Mouse (Mus musculus) MEL (cell line): ENCODE measurements at regions not wholly inside any gene's neighbourhood (a gene's known extent, or its start where the extent isn't known, plus 50 kb on each side); places are given as distances from the start of the nearest gene placed in this dataset.

ENCODE experiments used
- DNase-seq: peaks from one replicate; pipeline ENCODE4 v3.0.0; 2011; ENCODE audit warnings: low read depth, low spot score
- H3K27ac ChIP-seq: 2 replicates; pipeline ENCODE4 v1.5.1; 2012; ENCODE audit warnings: low read depth, mild to moderate bottlenecking, control low read depth, low read length, moderate library complexity; ENCODE audit not compliant: control insufficient read depth
- H3K27me3 ChIP-seq, 2 experiments: fragments of 150-350 bp in 1 of 2; sonication (generic) in 1 of 2; 2 replicates each; pipeline ENCODE4 v1.6.1; 2012; ENCODE audit warnings: low read length in 2 of 2, mild to moderate bottlenecking in 2 of 2, improper control_type of control experiment in 1 of 2, moderate library complexity in 1 of 2; ENCODE audit not compliant: insufficient read depth in 2 of 2, control insufficient read depth in 1 of 2
- H3K36me3 ChIP-seq, 2 experiments: 2 replicates each; pipeline ENCODE4 v1.6.1; 2012 to 2014; ENCODE audit warnings: low read length in 2 of 2, improper control_type of control experiment in 1 of 2, inconsistent platforms in 1 of 2, mild to moderate bottlenecking in 1 of 2; ENCODE audit not compliant: insufficient read depth in 2 of 2, control insufficient read depth in 1 of 2
- H3K4me1 ChIP-seq, 2 experiments: fragments of 150-350 bp in 1 of 2; sonication (generic) in 1 of 2; 2 replicates each; pipeline ENCODE4 v1.6.1; 2012; ENCODE audit warnings: low read length in 2 of 2, improper control_type of control experiment in 1 of 2, mild to moderate bottlenecking in 1 of 2; ENCODE audit not compliant: insufficient read depth in 2 of 2, control insufficient read depth in 1 of 2
- H3K4me3 ChIP-seq, 2 experiments: fragments of 150-350 bp in 1 of 2; sonication (generic) in 1 of 2; 2 replicates each; pipeline ENCODE4 v1.5.1; 2012; ENCODE audit warnings: low read depth in 2 of 2, low read length in 2 of 2, mild to moderate bottlenecking in 2 of 2, moderate library complexity in 2 of 2, control low read depth in 1 of 2, improper control_type of control experiment in 1 of 2; ENCODE audit not compliant: control insufficient read depth in 1 of 2, insufficient read depth in 1 of 2
- H3K79me2 ChIP-seq: 2 replicates; pipeline ENCODE4 v1.6.1; 2012; ENCODE audit warnings: mild to moderate bottlenecking, low read length, moderate library complexity; ENCODE audit not compliant: control insufficient read depth, poor library complexity, insufficient read depth
- H3K9ac ChIP-seq: 2 replicates; pipeline ENCODE4 v1.6.1; 2012; ENCODE audit warnings: low read depth, mild to moderate bottlenecking, control low read depth, low read length, moderate library complexity; ENCODE audit not compliant: control insufficient read depth, poor library complexity, severe bottlenecking
- H3K9me3 ChIP-seq: fragments of 150-350 bp; sonication (generic); replicated peaks from 2 replicates; pipeline ENCODE4 v1.6.1; 2012; ENCODE audit warnings: mild to moderate bottlenecking, low read length, improper control_type of control experiment, moderate library complexity; ENCODE audit not compliant: insufficient read depth
- CTCF ChIP-seq, 3 experiments: IDR thresholded peaks in 2 of 3; conservative IDR thresholded peaks in 1 of 3; 2 replicates each; pipeline ENCODE4 v1.5.1; 2011 to 2012; ENCODE audit warnings: low read length in 3 of 3, low read depth in 2 of 3, mild to moderate bottlenecking in 2 of 3, improper control_type of control experiment in 1 of 3, inconsistent platforms in 1 of 3, mixed read lengths in 1 of 3, moderate library complexity in 1 of 3; ENCODE audit not compliant: control insufficient read depth in 1 of 3, insufficient read depth in 1 of 3, poor library complexity in 1 of 3, severe bottlenecking in 1 of 3
- ELF1 ChIP-seq: IDR thresholded peaks from 2 replicates; pipeline ENCODE4 v1.6.1; 2014; ENCODE audit warnings: low read depth, mild to moderate bottlenecking, inconsistent platforms, low read length, improper control_type of control experiment, moderate library complexity
- EP300 ChIP-seq, 2 experiments: IDR thresholded peaks; 2 replicates each; pipeline ENCODE4 v1.6.1; 2011; ENCODE audit warnings: improper control_type of control experiment in 2 of 2, low read length in 2 of 2, low read depth in 1 of 2, mild to moderate bottlenecking in 1 of 2
- HCFC1 ChIP-seq: IDR thresholded peaks from 2 replicates; pipeline ENCODE4 v1.6.1; 2012; ENCODE audit warnings: low read depth, mild to moderate bottlenecking, inconsistent platforms, low read length, improper control_type of control experiment, moderate library complexity
- JUND ChIP-seq: IDR thresholded peaks from 2 replicates; pipeline ENCODE4 v1.6.1; 2011; ENCODE audit warnings: low read depth, mild to moderate bottlenecking, improper control_type of control experiment, low read length
- KAT2A ChIP-seq: conservative IDR thresholded peaks from 2 replicates; pipeline ENCODE4 v1.6.1; 2012; ENCODE audit warnings: low read depth, low read length, improper control_type of control experiment, inconsistent platforms
- MAFK ChIP-seq: IDR thresholded peaks from 2 replicates; pipeline ENCODE4 v1.6.1; 2011; ENCODE audit warnings: low read depth, mild to moderate bottlenecking, low read length, improper control_type of control experiment, borderline replicate concordance
- MXI1 ChIP-seq: IDR thresholded peaks from 2 replicates; pipeline ENCODE4 v1.6.1; 2011; ENCODE audit warnings: mild to moderate bottlenecking, low read depth, low read length, improper control_type of control experiment
- NELFE ChIP-seq: IDR thresholded peaks from 2 replicates; pipeline ENCODE4 v1.6.1; 2011; ENCODE audit warnings: low read depth, low read length, improper control_type of control experiment
- POLR2AphosphoS2 ChIP-seq: IDR thresholded peaks from 2 replicates; pipeline ENCODE4 v1.6.1; 2011; ENCODE audit warnings: low read length, improper control_type of control experiment
- POLR2AphosphoS5 ChIP-seq: IDR thresholded peaks from 2 replicates; pipeline ENCODE4 v1.6.1; 2012; ENCODE audit warnings: low read depth, borderline replicate concordance, mild to moderate bottlenecking, inconsistent platforms, low read length, moderate library complexity, mixed read lengths
- RAD21 ChIP-seq: IDR thresholded peaks from 2 replicates; pipeline ENCODE4 v1.6.1; 2011; ENCODE audit warnings: mild to moderate bottlenecking, low read depth, low read length, improper control_type of control experiment
- RCOR1 ChIP-seq: IDR thresholded peaks from 2 replicates; pipeline ENCODE4 v1.6.1; 2012; ENCODE audit warnings: low read depth, mild to moderate bottlenecking, inconsistent platforms, low read length, improper control_type of control experiment
- TAL1 ChIP-seq: IDR thresholded peaks from 2 replicates; pipeline ENCODE4 v1.6.1; 2012; ENCODE audit warnings: mild to moderate bottlenecking, inconsistent platforms, low read length, moderate library complexity, mixed read lengths
- UBTF ChIP-seq: IDR thresholded peaks from 2 replicates; pipeline ENCODE4 v1.6.1; 2012; ENCODE audit warnings: low read depth, mild to moderate bottlenecking, inconsistent platforms, low read length, improper control_type of control experiment, moderate library complexity, borderline replicate concordance; ENCODE audit not compliant: insufficient read depth
- USF1 ChIP-seq: IDR thresholded peaks from 2 replicates; pipeline ENCODE4 v1.6.1; 2014; ENCODE audit warnings: low read depth, mild to moderate bottlenecking, inconsistent platforms, low read length, improper control_type of control experiment, moderate library complexity
- USF2 ChIP-seq, 2 experiments: IDR thresholded peaks; 2 replicates each; pipeline ENCODE4 v1.6.1; 2011 to 2012; ENCODE audit warnings: improper control_type of control experiment in 2 of 2, low read length in 2 of 2, borderline replicate concordance in 1 of 2, inconsistent platforms in 1 of 2, low read depth in 1 of 2, mild to moderate bottlenecking in 1 of 2; ENCODE audit not compliant: insufficient read depth in 1 of 2
- ZC3H11A ChIP-seq: IDR thresholded peaks from 2 replicates; pipeline ENCODE4 v1.6.1; 2012; ENCODE audit warnings: low read depth, mild to moderate bottlenecking, inconsistent platforms, low read length, improper control_type of control experiment
- ZKSCAN1 ChIP-seq: IDR thresholded peaks from 2 replicates; pipeline ENCODE4 v1.6.1; 2012; ENCODE audit warnings: low read depth, mild to moderate bottlenecking, inconsistent platforms, low read length, improper control_type of control experiment, moderate library complexity
- ZNF384 ChIP-seq: IDR thresholded peaks from 2 replicates; pipeline ENCODE4 v1.6.1; 2012; ENCODE audit warnings: low read depth, mild to moderate bottlenecking, inconsistent platforms, low read length, improper control_type of control experiment

- Histone ChIP-seq H3K4me1 (no peaks in the 10 kb centered on the region), H3K9ac (no peak overlapping the region), H3K36me3 (no peaks in the 10 kb centered on the region), H3K79me2 (no peaks in the 10 kb centered on the region), H3K9me3 (no peaks in the 10 kb centered on the region), H3K27me3 (no peaks in the 10 kb centered on the region), H3K4me3 (no peak overlapping the region), H3K27ac (no peak overlapping the region)
- no peak for TF ChIP-seq KAT2A
- TF ChIP-seq MXI1: no peak
- TF ChIP-seq RCOR1: no peak
- no peak for TF ChIP-seq NELFE
- no peak for TF ChIP-seq UBTF
- no peak for TF ChIP-seq USF2 (IDR thresholded peaks at IDR 0.05; ENCODE audit: borderline replicate concordance in 1 of 2, insufficient read depth in 1 of 2, low read depth in 1 of 2, low read length in 2 of 2)
- no peak for TF ChIP-seq ZC3H11A
- TF ChIP-seq POLR2AphosphoS5: no peak
- TF ChIP-seq JUND: no peak
- TF ChIP-seq POLR2AphosphoS2: no peak
- no peak for TF ChIP-seq CTCF (IDR thresholded peaks at IDR 0.05 in 2 of 3, conservative IDR thresholded peaks at IDR 0.05 in 1 of 3; ENCODE audit: control insufficient read depth in 1 of 3, insufficient read depth in 1 of 3, low read depth in 2 of 3, low read length in 3 of 3, poor library complexity in 1 of 3, severe bottlenecking in 1 of 3)
- no peak for TF ChIP-seq ELF1
- TF ChIP-seq ZKSCAN1: no peak
- no peak for TF ChIP-seq RAD21
- no peak for TF ChIP-seq TAL1
- no peak for TF ChIP-seq USF1
- no peak for TF ChIP-seq MAFK
- TF ChIP-seq EP300 (IDR thresholded peaks at IDR 0.05; ENCODE audit: low read depth in 1 of 2, low read length in 2 of 2): no peak
- TF ChIP-seq HCFC1: no peak
- DNase-seq: no peak
These were observed 250.1 kb downstream of the Galc start for GRCm38 (mm10) chr12:98009175-98009574.

GRCm38 (mm10) chr12:98005671-98006469, 253.4 kb downstream of the Galc start:
- H3K9me3 ChIP-seq: no peaks in the 10 kb centered on the region
- H3K27me3 ChIP-seq: no peaks in the 10 kb centered on the region
- H3K79me2 ChIP-seq: no peaks in the 10 kb centered on the region
- H3K4me1 ChIP-seq: no peaks in the 10 kb centered on the region
- no peaks in the 10 kb centered on the region for H3K36me3 ChIP-seq
- H3K9ac ChIP-seq: no peak overlapping the region
- no peak overlapping the region for H3K27ac ChIP-seq
- DNase-seq: no peak
- H3K4me3 ChIP-seq: no peak overlapping the region
- TF ChIP-seq CTCF (IDR thresholded peaks at IDR 0.05 in 2 of 3, conservative IDR thresholded peaks at IDR 0.05 in 1 of 3; ENCODE audit: control insufficient read depth in 1 of 3, insufficient read depth in 1 of 3, low read depth in 2 of 3, low read length in 3 of 3, poor library complexity in 1 of 3, severe bottlenecking in 1 of 3) (no peak), TAL1 (no peak), ZNF384 (no peak)
